ENCODE assay signal across 8 mouse cellular contexts in genomic region chr11:43612834-43613488, GRCm38 (mm10). TPM values are rescaled to one million over a fixed set of nuclear protein-coding genes. Genes with fewer than 3 reads are reported as not detected.
A peak's percentile ranks its signal among the peaks of the same experiment; 100 is the strongest.
DNase-seq lines count a peak whose midpoint lies in the region; ATAC-seq and TF ChIP-seq lines count a peak whose summit lies in the region.

No protein-coding gene starts in this region.

- H3K27ac ChIP-seq in bone marrow, adult 2 months (ENCODE audit: control insufficient read depth, insufficient read depth, low read depth, low read length, poor library complexity) = no peak overlapping the region
- peak overlapping the region; percentile 69 for H3K27ac ChIP-seq in embryonic facial prominence, embryonic 14.5 days (replicated peaks; ENCODE audit: low read depth, low read length)
- peak overlapping the region; percentile 50; the same call in 1 of the 2 replicates for H3K27ac ChIP-seq in limb, embryonic 12.5 days
- peak overlapping the region; percentile 63 for H3K27ac ChIP-seq in midbrain, embryonic 15.5 days

- H3K27me3 ChIP-seq in embryonic facial prominence, embryonic 14.5 days (replicated peaks; ENCODE audit: control insufficient read depth, insufficient read depth, low read length) = no peaks in the 10 kb centered on the region
- H3K27me3 ChIP-seq in limb, embryonic 12.5 days = no peaks in the 10 kb centered on the region
- no peaks in the 10 kb centered on the region for H3K27me3 ChIP-seq in midbrain, embryonic 15.5 days (replicated peaks)

- H3K4me3 ChIP-seq in bone marrow, adult 2 months (replicated peaks; ENCODE audit: control insufficient read depth, low read depth, low read length) = no peak overlapping the region
- no peak overlapping the region for H3K4me3 ChIP-seq in embryonic facial prominence, embryonic 14.5 days (ENCODE audit: low read depth, low read length)
- no peak overlapping the region for H3K4me3 ChIP-seq in limb, embryonic 12.5 days (replicated peaks)
- H3K4me3 ChIP-seq in midbrain, embryonic 15.5 days = no peak overlapping the region

- H3K9ac ChIP-seq in embryonic facial prominence, embryonic 14.5 days (ENCODE audit: low read depth, low read length) = no peak overlapping the region
- H3K9ac ChIP-seq in limb, embryonic 12.5 days (replicated peaks) = no peak overlapping the region; the same call in 1 of the 2 replicates
- no peak overlapping the region for H3K9ac ChIP-seq in midbrain, embryonic 15.5 days

- H3K9me3 ChIP-seq in embryonic facial prominence, embryonic 14.5 days (ENCODE audit: control insufficient read depth, low read length) = no peaks in the 10 kb centered on the region
- H3K9me3 ChIP-seq in limb, embryonic 12.5 days = no peaks in the 10 kb centered on the region
- no peaks in the 10 kb centered on the region for H3K9me3 ChIP-seq in midbrain, embryonic 15.5 days

- no peak overlapping the region for H3K4me2 ChIP-seq in embryonic facial prominence, embryonic 14.5 days (ENCODE audit: low read depth, low read length)
- no peak overlapping the region for H3K4me2 ChIP-seq in limb, embryonic 12.5 days
- no peak overlapping the region for H3K4me2 ChIP-seq in midbrain, embryonic 15.5 days

- TF ChIP-seq POLR2A in bone marrow, adult 2 months (IDR thresholded peaks at IDR 0.05; ENCODE audit: borderline replicate concordance, control insufficient read depth, low read depth, low read length) = no peak

- peak; percentile 93 for DNase-seq in 3T3-L1 (ENCODE audit: low read depth, low spot score)
- peak; percentile 91 for DNase-seq in embryonic facial prominence, embryonic 14.5 days (ENCODE audit: low spot score)
- DNase-seq in heart, adult 8-10 months (ENCODE audit: low spot score) = peak; percentile 78
- peak; percentile 59 to 86 for DNase-seq in kidney, adult 8-10 months
- peak; percentile 15 to 59 for DNase-seq in spleen, postnatal 14 days (ENCODE audit: low spot score in 2 of 2)

- H3K4me1 ChIP-seq in bone marrow, adult 2 months (ENCODE audit: control insufficient read depth, insufficient read depth, low read length) = no peaks in the 10 kb centered on the region
- peaks cover 12% of the 10 kb centered on the region; the same call in 1 of the 2 replicates for H3K4me1 ChIP-seq in embryonic facial prominence, embryonic 14.5 days (ENCODE audit: control insufficient read depth, insufficient read depth, low read length)
- 0 out of 2 replicates have a peak, but pooled peaks cover under 1% of the 10 kb centered on the region for H3K4me1 ChIP-seq in limb, embryonic 12.5 days (replicated peaks)
- peaks cover 10% of the 10 kb centered on the region for H3K4me1 ChIP-seq in midbrain, embryonic 15.5 days

- 35% methylated on average over 12 of the region's 12 CpGs for WGBS in bone marrow, adult 2 months
- 23% methylated on average over 12 of the region's 12 CpGs for WGBS in embryonic facial prominence, embryonic 14.5 days
- 29% methylated on average over 12 of the region's 12 CpGs for WGBS in limb, embryonic 12.5 days
- 22% methylated on average over 12 of the region's 12 CpGs for WGBS in midbrain, embryonic 15.5 days

- TF ChIP-seq CTCF in bone marrow, adult 2 months (IDR thresholded peaks at IDR 0.05; ENCODE audit: control insufficient read depth, insufficient read depth, low read length) = peak; percentile 67

- no peaks in the 10 kb centered on the region for H3K36me3 ChIP-seq in embryonic facial prominence, embryonic 14.5 days (ENCODE audit: control insufficient read depth, insufficient read depth, low read length)
- H3K36me3 ChIP-seq in limb, embryonic 12.5 days = no peaks in the 10 kb centered on the region
- no peaks in the 10 kb centered on the region for H3K36me3 ChIP-seq in midbrain, embryonic 15.5 days (replicated peaks)

- peak; percentile 90 for ATAC-seq in embryonic facial prominence, embryonic 14.5 days (ENCODE audit: low read depth)
- ATAC-seq in limb, embryonic 12.5 days (ENCODE audit: insufficient number of reproducible peaks, insufficient read depth, low FRiP score, low TSS enrichment, low read depth) = peak; percentile 71
- peak; percentile 78 for ATAC-seq in midbrain, embryonic 15.5 days (replicated peaks)

RNA-seq across cellular contexts. Expression of gene Fabp6, which starts 11.6 kb away (rescaled TPM):
- polyA plus RNA-seq in bone marrow, adult 2 months (2011; ENCODE audit: insufficient read depth, insufficient read length, low replicate concordance, missing spikeins) = not detected in 2 replicates
- not detected in 2 replicates for polyA plus RNA-seq in embryonic facial prominence, embryonic 14.5 days (2014; fragmentation: Nextera tagmentation; extraction: Ambion mirVana)
- total RNA-seq in heart, adult 8-10 months (2022) = not detected
- polyA plus RNA-seq in limb, embryonic 12.5 days (2016; fragmentation: Nextera tagmentation; extraction: Ambion mirVana) = not detected in 2 replicates
- not detected in 2 replicates for polyA plus RNA-seq in midbrain, embryonic 15.5 days (2015; fragmentation: Nextera tagmentation; extraction: Ambion mirVana)

RNA-seq across cellular contexts. Expression of gene 4933415A04Rik, which starts 26.1 kb away (rescaled TPM):
- polyA plus RNA-seq in bone marrow, adult 2 months (2011; ENCODE audit: insufficient read depth, insufficient read length, low replicate concordance, missing spikeins) = 1.1 and 3.2 TPM in 2 replicates
- polyA plus RNA-seq in embryonic facial prominence, embryonic 14.5 days (2014; fragmentation: Nextera tagmentation; extraction: Ambion mirVana) = 1.6 and 2.2 TPM in 2 replicates
- under 1 TPM; 0.22 to 0.57 (median 0.48) TPM for total RNA-seq in heart, adult 8-10 months (2022)
- 4.6 and 6.3 TPM in 2 replicates for polyA plus RNA-seq in limb, embryonic 12.5 days (2016; fragmentation: Nextera tagmentation; extraction: Ambion mirVana)
- polyA plus RNA-seq in midbrain, embryonic 15.5 days (2015; fragmentation: Nextera tagmentation; extraction: Ambion mirVana) = 4.1 and 4.2 TPM in 2 replicates

Comparison
In these comparisons a context has a peak if more than half of its experiments do, and no peak if none do; other contexts are left out.
1. DNase-seq: peak in every context shown above with its lines; median percentile 93 in 3T3-L1; 91 in embryonic facial prominence, embryonic 14.5 days; 78 in heart, adult 8-10 months; 72 in kidney, adult 8-10 months; 37 in spleen, postnatal 14 days.